Mouse (Mus musculus) layer of hippocampus, postnatal 10 days (tissue): ENCODE results near the gene Gm28374. TPM values are rescaled to one million over a fixed set of nuclear protein-coding genes. Genes with fewer than 3 reads are reported as not detected.

ENCODE experiments used
- DNase-seq, 2 experiments: peaks; one replicate each; pipeline ENCODE4 v3.0.0; 2021; ENCODE audit warnings: low spot score in 2 of 2
- total RNA-seq, 2 experiments: library from RNA; stranded (reverse); gene quantifications; 2 replicates each; pipeline ENCODE4 v1.2.3; 2021

Gene Gm28374
- total RNA-seq, 2 experiments from 2014 or later, result 0.56 to 0.85 TPM

- DNase-seq, result no peak
Observed at GRCm38 (mm10) chr19:6088841-6089240, 6.8 kb upstream of the Gm28374 start.

DNA sequence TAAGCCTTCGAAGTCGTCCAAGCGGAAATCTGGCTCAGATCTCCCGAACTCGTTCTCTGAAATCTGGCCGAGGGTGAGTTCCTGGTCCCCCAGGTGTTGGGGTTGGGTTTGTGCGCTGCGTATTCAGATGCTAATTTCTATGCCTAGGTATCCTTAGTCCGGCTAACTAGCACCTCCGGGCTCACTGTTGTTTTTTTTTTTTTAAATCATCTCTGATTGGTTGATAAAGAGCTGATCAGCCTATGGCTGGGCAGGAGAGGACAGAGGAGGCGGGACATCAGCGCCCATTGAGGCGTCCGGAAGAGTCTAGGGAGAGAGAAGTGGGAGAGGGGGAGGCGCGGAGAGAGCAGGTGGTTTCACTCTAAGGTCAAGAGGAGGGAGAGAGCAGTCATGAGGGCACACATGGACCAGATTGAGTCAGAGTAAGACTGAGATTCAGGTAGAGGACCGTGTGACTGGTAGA is 3.4 kb upstream of the Gm28374 start:
- peak; percentile 30 to 45 for DNase-seq

GRCm38 (mm10) chr19:6084478-6085248 is 2.6 kb upstream of the Gm28374 start, which contains the start of the genes Zfpl1 and Cdca5:
TSS of gene Zfpl1 (minus strand) at chr19:6084956.
TSS of gene Cdca5 (plus strand) at chr19:6084983.
- DNase-seq, result peak; percentile 94 to 95

GRCm38 (mm10) chr19:6079983-6080480 is 2.0 kb downstream of the Gm28374 start, which contains the start of gene Tmem262:
TSS of gene Tmem262 (plus strand) at chr19:6080033.
- no peak for DNase-seq

GRCm38 (mm10) chr19:6076564-6077393 is 5.3 kb downstream of the Gm28374 start, which contains the start of gene Vps51:
TSS of gene Vps51 (minus strand) at chr19:6077231.
- DNase-seq, result peak; percentile 85 to 87

DNA sequence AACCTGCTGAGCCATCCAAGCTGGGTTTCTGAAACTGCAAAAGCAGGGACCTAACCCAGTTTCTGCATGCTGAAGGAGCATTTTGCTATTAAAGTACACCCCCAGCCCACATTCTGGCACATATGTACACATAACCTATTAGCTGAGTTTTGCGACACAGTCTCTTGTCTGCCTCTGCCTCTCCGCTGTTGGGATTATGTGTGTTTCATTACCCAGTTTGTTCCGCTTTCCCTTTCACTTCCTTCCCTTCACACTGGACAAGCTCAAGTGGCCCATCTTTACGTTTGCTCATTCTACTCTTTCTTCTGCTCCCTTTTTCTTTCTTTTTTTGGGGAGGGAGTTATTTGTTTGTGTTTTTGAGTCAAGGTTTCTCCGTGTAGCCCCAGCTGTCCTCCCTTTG is 8.2 kb downstream of the Gm28374 start:
- no peak for DNase-seq

GRCm38 (mm10) chr19:6071261-6071660 is 10.8 kb downstream of the Gm28374 start:
- DNase-seq, result no peak

DNA sequence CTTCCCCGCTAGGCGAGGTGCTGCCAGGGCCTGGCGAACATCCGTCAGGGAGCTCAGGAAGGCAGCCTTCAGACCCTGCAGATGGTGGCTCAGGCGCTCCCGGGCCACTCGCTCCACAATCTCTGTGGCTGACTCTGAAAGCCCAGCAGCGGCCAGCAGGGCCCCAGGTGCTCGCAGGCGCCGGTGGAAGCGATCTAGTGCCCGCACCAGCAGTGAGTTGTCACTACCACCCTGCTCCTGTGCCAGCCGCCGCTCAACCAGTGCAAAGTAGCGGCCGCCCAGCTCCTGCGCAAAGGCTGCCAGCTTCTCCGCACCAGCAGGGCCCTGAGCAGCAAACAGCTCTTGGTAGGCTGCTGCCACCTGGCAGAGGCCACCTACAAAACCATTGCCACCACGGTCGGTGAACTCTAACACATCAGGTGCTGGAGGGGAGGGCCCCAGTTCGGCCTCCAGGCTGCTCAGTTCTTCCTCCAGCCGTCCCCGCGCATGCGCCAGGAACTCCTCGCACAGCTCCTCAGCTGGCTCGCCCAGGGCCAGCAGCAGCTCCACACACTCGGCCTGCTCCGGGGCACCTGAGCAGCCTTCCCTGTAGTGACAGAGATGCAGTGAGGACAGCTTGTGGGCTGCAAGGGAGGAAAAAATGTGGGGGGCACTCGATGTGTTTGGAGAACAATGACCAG is 11.3 kb downstream of the Gm28374 start:
- DNase-seq, result no peak

GRCm38 (mm10) chr19:6069851-6070250 is 12.2 kb downstream of the Gm28374 start:
- DNase-seq, result no peak

DNA sequence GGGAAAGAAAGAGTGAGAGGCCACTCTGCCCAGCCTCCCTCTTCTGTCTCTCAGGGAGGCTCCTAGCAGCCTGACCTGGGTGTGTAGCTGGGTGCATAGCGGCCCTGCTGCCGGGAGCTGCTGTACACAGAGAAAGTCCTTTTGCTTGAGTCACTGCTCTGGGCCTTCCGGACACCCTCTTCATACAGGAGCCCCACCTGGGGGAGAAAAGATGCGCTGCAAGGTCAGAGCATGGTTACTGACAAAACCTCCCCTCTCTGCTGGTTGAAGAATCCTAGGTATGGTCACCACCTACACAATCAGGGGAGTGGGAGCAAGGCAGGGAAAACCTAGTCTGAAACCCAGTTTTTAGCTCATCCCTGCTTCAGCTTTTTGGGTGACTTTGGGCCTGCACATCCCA is 13.1 kb downstream of the Gm28374 start:
- DNase-seq, result no peak

DNA sequence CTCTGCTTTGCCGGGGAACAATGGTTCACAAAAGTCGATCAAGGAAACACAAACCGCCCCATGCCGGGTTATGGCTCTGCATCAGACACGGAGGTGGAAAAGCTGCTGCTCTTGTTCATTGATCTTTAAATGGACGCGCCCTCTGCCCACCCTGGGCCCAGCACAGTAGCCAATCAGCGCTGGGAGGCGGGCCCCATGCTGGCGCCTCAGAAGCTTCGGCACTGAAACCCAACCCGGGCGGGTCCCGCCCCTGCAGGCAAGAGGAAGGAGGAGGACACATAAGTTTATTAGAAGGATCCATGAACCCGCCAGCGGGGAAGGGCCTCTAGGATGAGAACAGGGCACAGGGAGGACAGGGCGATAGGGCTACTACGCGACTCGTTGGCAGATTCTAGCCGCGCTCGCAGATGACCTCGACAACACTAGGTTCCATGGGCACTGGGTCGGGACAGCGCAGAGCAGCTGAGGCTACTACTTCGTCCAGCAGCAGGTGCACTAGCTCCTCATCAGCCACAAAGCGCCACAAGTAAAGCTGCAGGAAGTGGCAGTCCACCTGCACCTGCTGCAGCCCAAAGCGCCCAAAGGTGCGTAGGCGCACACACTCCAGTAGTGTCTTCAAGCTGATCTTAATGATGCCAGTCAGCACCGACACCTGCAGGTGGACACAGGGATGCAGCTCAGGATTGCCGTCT is 14.2 kb downstream of the Gm28374 start, which contains the start of gene Tm7sf2:
Gene Tm7sf2 (minus strand): TSS at position 650 of the 692 bp plus-strand sequence.
- DNase-seq, result peak; percentile 89 to 91

- DNase-seq, result peak; percentile 88 to 90
Observed at GRCm38 (mm10) chr19:6067011-6067723, 14.9 kb downstream of the Gm28374 start.

- DNase-seq, result no peak
Observed at GRCm38 (mm10) chr19:6066571-6066970, 15.5 kb downstream of the Gm28374 start.

DNA sequence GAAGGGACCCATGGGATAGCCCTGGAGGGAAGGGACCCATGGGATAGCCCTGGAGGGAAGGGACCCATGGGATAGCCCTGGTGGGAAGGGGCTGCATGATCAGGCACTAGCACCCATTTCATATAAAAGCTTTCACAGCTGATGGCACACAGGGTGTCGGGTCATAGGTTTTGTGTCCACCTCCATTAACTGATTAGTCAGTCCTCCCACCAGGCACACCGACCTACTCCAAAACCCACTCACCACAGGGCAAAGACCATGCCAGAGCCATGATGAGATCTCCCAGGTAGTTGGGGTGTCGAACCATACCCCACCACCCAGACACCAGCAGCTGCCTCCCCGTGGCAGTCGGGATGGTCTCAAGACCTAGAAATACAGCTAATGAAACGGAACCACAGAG is 19.0 kb downstream of the Gm28374 start:
- no peak for DNase-seq

GRCm38 (mm10) chr19:6062418-6062817 is 19.6 kb downstream of the Gm28374 start:
- DNase-seq, result no peak

DNA sequence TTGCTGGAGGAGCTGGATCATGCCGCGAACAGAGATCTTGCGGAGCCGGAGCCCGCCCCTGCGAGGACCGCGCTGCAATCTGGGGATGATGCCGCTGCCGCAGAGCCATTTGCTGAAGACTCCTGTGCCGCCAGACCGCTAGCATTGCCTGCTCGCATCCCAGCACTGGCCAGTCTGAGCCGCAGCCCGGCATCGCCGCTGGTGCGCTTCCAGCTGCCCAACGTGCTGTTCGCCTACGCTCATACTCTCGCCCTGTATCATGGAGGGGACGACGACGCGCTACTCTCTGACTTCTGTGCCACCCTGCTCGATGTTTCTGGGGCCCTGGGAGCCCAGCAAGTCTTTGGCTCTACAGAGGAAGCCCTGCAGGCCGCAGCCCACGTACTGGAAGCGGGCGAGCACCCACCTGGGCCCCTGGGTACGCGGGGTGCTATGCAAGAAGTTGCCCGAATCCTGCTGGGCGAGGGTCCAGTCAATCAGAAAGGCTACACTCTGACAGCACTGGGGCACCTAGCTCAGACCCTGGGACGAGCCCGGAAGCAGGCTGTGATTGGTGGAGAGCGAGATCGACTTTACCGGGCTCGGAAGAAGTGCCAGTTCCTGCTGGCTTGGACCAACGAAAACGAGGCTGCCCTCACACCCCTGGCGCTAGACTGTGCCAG is 20.3 kb downstream of the Gm28374 start:
- peak; percentile 59 to 62 for DNase-seq

- DNase-seq, result peak; percentile 89 to 94
Observed at GRCm38 (mm10) chr19:6061021-6061533, 21.0 kb downstream of the Gm28374 start, which contains the start of gene Znhit2. TSS of gene Znhit2 (plus strand) at chr19:6061192.

DNA sequence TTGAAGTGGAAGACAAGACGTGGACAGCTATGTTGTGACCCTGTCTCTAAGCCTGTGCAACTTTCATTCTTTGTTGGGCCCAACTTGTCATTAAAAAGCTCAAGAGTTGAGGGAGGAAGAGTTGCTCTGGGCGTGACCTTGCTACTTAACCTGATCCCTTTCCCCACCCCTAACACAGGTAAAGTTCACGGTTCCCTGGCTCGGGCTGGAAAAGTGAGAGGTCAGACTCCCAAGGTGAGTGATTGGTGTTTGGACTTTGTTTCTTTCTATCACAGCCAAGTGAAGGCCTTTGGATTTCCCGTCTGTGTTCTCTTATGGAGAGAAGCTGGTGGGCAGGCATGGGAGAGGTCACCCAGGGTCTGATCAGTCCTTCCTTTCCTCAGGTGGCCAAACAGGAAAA is 23.1 kb downstream of the Gm28374 start:
- no peak for DNase-seq

DNA sequence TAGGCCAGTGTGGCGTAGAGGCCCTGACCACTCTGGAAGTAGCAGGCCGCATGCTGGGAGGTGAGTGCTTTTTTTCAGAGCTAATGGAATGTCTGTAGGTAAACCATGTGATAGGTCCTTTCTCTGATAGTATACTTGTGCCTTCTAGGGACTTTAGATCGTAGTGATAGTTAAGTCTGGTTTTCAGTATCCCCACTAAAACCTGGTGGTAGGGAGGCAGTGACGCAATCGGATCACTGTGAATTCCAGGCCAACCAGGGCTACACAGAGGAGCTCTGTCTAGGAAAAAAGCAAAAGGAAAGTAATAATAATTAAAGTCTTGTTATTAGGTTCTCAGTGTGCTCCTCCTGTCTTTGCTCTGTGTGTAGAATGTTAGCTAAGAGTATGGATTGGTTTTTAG is 23.5 kb downstream of the Gm28374 start:
- DNase-seq, result no peak
